Mouse (Mus musculus) megakaryocyte, embryonic 14.5 days (primary cell): Measurements from ENCODE around the gene Olfr710.

ENCODE experiments used
- FLI1 ChIP-seq: IDR thresholded peaks from 2 replicates; pipeline ENCODE4 v1.6.1; 2012; ENCODE audit warnings: low read length, inconsistent platforms, mixed read lengths
- GATA1 ChIP-seq: IDR thresholded peaks from 3 replicates; pipeline ENCODE4 v1.6.1; 2012; ENCODE audit warnings: mixed read lengths, low read length, inconsistent platforms, borderline replicate concordance

GRCm38 (mm10) chr7:106975353-106975752 lies 27.2 kb upstream of the Olfr710 start, which contains the start of gene Olfr711:
- TF ChIP-seq GATA1 (no peak), FLI1 (no peak)
